Mouse (Mus musculus) midbrain, embryonic 16.5 days (tissue): Measurements from ENCODE around the gene Vipas39. TPM values are rescaled to one million over a fixed set of nuclear protein-coding genes. Genes with fewer than 3 reads are reported as not detected.
"Not testable (repeated sequence)": the region's sequence is repeated elsewhere in the genome, so short reads cannot be mapped to it uniquely, and the experiment has no call there.

Experiments used
- ATAC-seq: fragments of 200-750 bp; cut with Nextera tagmentation; 2 replicates; pipeline ENCODE4 v1.8.0; 2017; ENCODE audit warnings: moderate TSS enrichment
- H3K27ac ChIP-seq: fragments of 300-500 bp; sonication (generic); 2 replicates; pipeline ENCODE4 v1.5.1; 2014; ENCODE audit warnings: mild to moderate bottlenecking, low read length, mixed read lengths
- H3K27me3 ChIP-seq: fragments of 300-500 bp; sonication (generic); 2 replicates; pipeline ENCODE4 v1.6.1; 2014; ENCODE audit warnings: low read depth, low read length, mixed read lengths; ENCODE audit not compliant: control insufficient read depth, insufficient read depth
- H3K36me3 ChIP-seq: fragments of 300-500 bp; sonication (generic); 2 replicates; pipeline ENCODE4 v1.6.1; 2014; ENCODE audit warnings: mild to moderate bottlenecking, low read length, moderate library complexity, mixed read lengths; ENCODE audit not compliant: control insufficient read depth, insufficient read depth
- H3K4me1 ChIP-seq: fragments of 300-500 bp; sonication (generic); 2 replicates; pipeline ENCODE4 v1.6.1; 2014; ENCODE audit warnings: mild to moderate bottlenecking, low read length, mixed read lengths; ENCODE audit not compliant: control insufficient read depth, insufficient read depth
- H3K4me2 ChIP-seq: fragments of 300-500 bp; sonication (generic); 2 replicates; pipeline ENCODE4 v1.6.1; 2014; ENCODE audit warnings: mild to moderate bottlenecking, low read length, mixed read lengths
- H3K4me3 ChIP-seq: fragments of 300-500 bp; sonication (generic); 2 replicates; pipeline ENCODE4 v1.5.1; 2014; ENCODE audit warnings: low read depth, mild to moderate bottlenecking, low read length, moderate library complexity, mixed read lengths
- H3K9ac ChIP-seq: fragments of 300-500 bp; sonication (generic); 2 replicates; pipeline ENCODE4 v1.6.1; 2014; ENCODE audit warnings: low read depth, low read length, mixed read lengths
- H3K9me3 ChIP-seq: fragments of 300-500 bp; sonication (generic); replicated peaks from 2 replicates; pipeline ENCODE4 v1.6.1; 2014; ENCODE audit warnings: mild to moderate bottlenecking, low read length, mixed read lengths; ENCODE audit not compliant: control insufficient read depth, poor library complexity, severe bottlenecking
- WGBS: fragments of 180-500 bp; shearing (Covaris S2); extraction: QIAGEN DNeasy Blood & Tissue Kit; methylation state at CpG from one replicate; pipeline ENCODE4 v1.1.7; 2014; 5-methylcytosine and 5-hydroxymethylcytosine counted together
- polyA plus RNA-seq: library from polyadenylated mRNA; unstranded; fragments of >200 nt; fragmentation: Nextera tagmentation; extraction: Ambion mirVana; gene quantifications from 2 replicates; pipeline ENCODE4 v1.2.1, GENCODE M21; 2015

Vipas39 gene
- polyA plus RNA-seq: 56.2 and 58.2 TPM in 2 replicates

DNA sequence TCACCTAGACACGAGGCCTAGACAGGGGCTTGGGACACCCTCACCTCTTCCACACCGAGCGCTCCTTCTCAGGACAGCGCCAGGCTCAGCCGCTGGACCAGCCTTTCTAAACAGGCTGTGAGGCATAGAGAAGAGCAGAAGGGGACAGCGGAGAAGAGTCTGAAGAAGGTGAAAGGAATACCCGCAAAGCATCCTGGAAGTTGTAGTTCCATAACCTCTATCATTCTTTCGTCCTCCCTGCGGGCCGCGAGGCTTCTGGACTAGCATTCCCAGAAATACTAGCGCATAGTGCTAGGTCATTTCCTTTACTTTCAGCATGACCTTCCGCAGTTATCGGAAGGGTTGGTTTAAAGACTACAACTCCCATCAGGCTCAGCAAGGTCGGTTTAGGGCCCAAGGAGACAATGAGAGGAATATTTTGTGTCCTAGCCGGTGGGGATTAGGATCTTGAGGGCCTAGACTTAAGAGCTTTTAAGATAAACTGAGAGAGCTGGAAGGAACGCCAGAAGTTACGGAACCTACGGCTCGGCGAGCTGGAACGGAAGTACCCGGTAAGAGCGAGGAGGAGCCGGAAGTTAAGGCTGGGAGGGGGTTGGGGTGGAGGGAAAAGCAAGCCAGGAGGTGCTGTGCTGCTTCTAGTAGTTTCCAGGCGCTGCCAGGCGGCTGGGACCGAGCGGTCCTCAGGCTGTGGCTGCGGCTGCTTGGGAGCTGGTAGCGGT lies at the start of gene Vipas39, which contains the start of gene Ahsa1:
Gene Vipas39, minus strand, starts transcription at position 149 of the 719 bp plus-strand sequence.
Gene Ahsa1, plus strand, starts transcription at position 372 of the 719 bp plus-strand sequence.
- ATAC-seq: peak; percentile 98
- Histone ChIP-seq H3K36me3 (peaks cover 28% of the 10 kb centered on the region), H3K4me3 (peak within 1 kb of the TSS; percentile 72), H3K27me3 (no peaks in the 10 kb centered on the region), H3K4me2 (peak within 1 kb of the TSS; percentile 88), H3K4me1 (peaks cover 21% of the 10 kb centered on the region), H3K9me3 (no peaks in the 10 kb centered on the region), H3K27ac (peak within 1 kb of the TSS; percentile 88), H3K9ac (peak within 1 kb of the TSS; percentile 86)
- under 1% methylated on average over 31 of the region's 31 CpGs for WGBS

DNA sequence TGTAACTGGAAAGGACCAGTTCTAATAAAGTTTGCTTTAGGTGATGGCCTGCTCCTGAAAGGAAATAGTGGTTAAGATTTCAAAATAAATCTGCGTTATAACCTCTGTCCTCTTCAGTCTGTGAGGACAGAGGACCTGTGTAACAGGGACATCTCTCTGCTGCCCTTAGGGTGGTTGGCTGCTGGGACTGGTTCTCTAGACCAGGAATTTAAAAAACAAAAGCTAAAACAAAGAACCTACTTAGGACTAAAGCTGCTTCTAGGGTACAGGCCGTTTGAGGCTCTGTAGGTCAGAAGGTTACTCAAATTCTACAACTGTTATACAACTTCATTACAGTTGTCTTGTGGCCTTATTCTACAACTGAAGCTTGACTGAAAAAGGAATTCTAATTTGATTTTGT lies 47.0 kb upstream of the Vipas39 start:
- H3K36me3 ChIP-seq: peaks cover 15% of the 10 kb centered on the region
- H3K9ac ChIP-seq: no peak overlapping the region
- no peak for ATAC-seq
- WGBS: 60% methylated on average over 2 of the region's 2 CpGs
- H3K4me2 ChIP-seq: no peak overlapping the region
- no peak overlapping the region for H3K27ac ChIP-seq
- H3K4me1 ChIP-seq: no peaks in the 10 kb centered on the region
- no peaks in the 10 kb centered on the region for H3K27me3 ChIP-seq
- H3K9me3 ChIP-seq: no peaks in the 10 kb centered on the region
- no peak overlapping the region for H3K4me3 ChIP-seq

DNA sequence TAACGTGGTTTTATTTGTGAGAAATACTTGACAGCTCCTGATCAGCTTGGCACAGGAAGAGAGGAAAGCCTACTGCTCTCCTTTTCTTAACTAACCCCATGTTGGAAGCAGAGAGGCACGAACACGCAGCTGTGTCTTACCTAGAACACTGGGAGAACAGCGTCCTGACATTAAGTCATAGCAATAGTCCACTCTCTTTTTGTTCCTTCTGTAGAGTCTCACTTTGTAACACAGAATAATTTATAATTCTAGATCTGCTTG lies 40.5 kb upstream of the Vipas39 start:
- H3K9me3 ChIP-seq, H3K4me3 ChIP-seq, H3K4me1 ChIP-seq, H3K9ac ChIP-seq, H3K27ac ChIP-seq, H3K4me2 ChIP-seq, H3K36me3 ChIP-seq, H3K27me3 ChIP-seq: not testable (repeated sequence)
- ATAC-seq: 0 out of 2 replicates have a peak, but pooled peaks have one; percentile 59
- WGBS: 63% methylated on average over 4 of the region's 4 CpGs

DNA sequence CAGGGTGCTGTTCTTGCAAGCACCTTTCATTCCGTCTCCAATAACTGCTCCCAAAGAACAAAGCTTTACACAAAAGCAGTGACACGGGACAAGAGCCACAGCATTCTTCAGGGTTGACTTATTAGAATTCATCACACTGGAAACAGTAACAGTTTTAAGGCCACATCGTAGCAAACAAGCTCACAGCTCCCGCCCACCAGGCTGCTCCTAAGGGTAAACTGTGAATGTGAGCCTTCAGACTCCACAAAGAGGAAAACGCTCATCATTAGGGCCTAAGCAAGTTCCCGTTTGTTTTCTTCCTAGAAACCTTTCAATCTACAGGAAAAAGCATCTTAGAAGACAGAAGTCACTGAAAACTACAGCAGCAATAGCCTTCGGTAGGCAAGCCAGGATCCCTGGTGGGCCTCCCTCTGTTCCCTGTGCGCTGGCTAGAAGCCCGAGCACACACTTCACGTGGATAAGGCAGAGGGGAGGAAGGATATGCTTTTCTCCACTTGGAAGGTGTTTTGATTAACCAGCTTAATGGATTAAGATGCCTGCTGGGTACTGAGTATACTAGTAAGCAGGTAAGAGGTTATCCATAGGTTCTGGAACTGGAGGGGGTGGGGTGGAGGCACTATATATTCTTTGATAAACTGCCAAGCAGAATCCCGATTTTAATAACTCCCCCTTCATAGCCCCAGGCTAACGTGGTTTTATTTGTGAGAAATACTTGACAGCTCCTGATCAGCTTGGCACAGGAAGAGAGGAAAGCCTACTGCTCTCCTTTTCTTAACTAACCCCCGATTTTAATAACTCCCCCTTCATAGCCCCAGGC lies 39.9 kb upstream of the Vipas39 start:
- Histone ChIP-seq H3K27me3 (no peaks in the 10 kb centered on the region; the same call in 1 of the 2 replicates), H3K4me2 (no peak overlapping the region), H3K4me3 (no peak overlapping the region), H3K4me1 (peaks cover 2% of the 10 kb centered on the region; the same call in 1 of the 2 replicates), H3K9ac (no peak overlapping the region), H3K36me3 (peaks cover 7% of the 10 kb centered on the region; the same call in 1 of the 2 replicates), H3K27ac (no peak overlapping the region; the same call in 1 of the 2 replicates), H3K9me3 (no peaks in the 10 kb centered on the region)
- WGBS: 21% methylated on average over 13 of the region's 13 CpGs
- ATAC-seq: peak; percentile 81

DNA sequence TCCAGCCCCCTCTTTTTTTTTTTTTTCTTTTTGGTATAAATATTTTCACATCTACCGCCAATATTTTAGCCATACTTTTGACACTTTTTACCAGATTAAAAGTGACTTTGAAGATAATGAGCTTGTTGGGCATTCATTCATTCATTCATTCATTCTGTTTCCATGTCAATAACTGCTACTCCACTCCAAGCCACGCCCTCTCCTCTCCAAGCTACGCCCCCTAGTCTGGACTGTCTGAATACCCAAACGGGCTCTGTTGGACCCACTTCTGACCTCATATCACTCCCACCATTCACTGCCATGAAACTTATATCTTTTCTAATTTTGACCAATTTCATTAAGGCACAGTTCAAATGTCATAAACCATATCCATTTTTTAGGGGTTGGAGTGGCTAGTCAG lies 35.1 kb upstream of the Vipas39 start:
- ATAC-seq: no peak
- Histone ChIP-seq H3K36me3 (no peaks in the 10 kb centered on the region), H3K4me1 (peaks cover 12% of the 10 kb centered on the region; the same call in 1 of the 2 replicates), H3K9ac (no peak overlapping the region), H3K27me3 (peaks cover 14% of the 10 kb centered on the region; the same call in 1 of the 2 replicates), H3K4me3 (no peak overlapping the region), H3K4me2 (no peak overlapping the region), H3K27ac (no peak overlapping the region), H3K9me3 (no peaks in the 10 kb centered on the region)
- WGBS: 45% methylated on average over 4 of the region's 4 CpGs

DNA sequence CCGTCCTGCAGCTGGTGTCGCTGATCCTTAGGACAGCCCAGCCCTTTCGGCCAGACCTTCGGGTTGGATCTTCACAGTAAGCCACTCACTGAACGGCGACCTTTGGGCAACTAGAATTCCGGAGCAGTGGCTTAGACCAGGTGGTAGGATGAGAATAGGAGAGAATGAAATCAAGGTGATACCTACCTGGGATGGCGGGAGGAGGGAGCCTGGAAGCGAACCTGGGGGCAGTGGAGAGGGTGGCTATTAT lies 34.3 kb upstream of the Vipas39 start:
- ATAC-seq: no peak
- Histone ChIP-seq H3K9ac (peak overlapping the region; percentile 60; the same call in 1 of the 2 replicates), H3K27ac (no peak overlapping the region), H3K4me1 (peaks cover 9% of the 10 kb centered on the region; the same call in 1 of the 2 replicates), H3K36me3 (no peaks in the 10 kb centered on the region), H3K27me3 (peaks cover 14% of the 10 kb centered on the region; the same call in 1 of the 2 replicates), H3K4me2 (peak overlapping the region; percentile 79), H3K4me3 (peak overlapping the region; percentile 80), H3K9me3 (no peaks in the 10 kb centered on the region)
- WGBS: 1% methylated on average over 9 of the region's 9 CpGs

DNA sequence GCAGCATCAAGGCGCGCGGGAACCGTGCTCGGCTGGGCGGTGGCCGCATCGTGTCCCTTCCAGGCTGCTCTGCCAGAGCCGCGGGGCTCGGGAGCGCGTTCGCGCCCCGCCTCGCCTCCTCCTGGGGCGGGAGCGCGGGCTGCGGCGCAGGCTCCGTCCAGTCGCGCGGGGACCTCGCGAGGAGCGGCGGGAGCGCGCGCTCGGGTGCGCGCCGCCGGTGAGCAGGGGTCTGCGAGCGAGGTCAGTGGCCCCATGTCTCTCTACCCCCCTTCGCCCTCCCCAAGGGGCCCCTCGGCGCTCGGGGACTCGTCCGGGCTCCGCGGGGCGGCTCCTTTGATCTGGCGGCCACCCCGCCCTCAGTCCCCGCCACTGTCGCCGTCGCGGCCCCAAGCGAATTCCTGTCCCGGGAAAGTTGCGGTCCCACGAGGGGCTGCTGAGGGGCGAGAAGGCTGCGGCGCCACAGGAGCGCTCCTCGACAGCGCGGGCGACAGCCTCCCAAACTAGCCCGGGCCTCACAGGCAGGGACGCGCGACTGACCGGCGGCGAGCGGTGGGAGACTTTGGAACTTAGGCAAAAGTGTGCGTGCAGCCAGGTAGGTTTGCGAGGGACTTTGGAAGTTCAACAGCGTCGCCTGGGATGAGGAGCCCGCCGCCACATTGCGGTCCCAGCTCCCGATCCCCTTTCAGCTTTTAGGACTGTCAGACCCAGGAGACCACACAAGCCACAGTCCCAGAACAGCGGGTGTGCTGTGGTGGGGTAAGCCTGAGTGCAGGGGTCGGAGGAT lies 33.8 kb upstream of the Vipas39 start, which contains the start of gene Ism2:
Gene Ism2, minus strand, starts transcription at position 49 of the 784 bp plus-strand sequence.
- no peaks in the 10 kb centered on the region for H3K36me3 ChIP-seq
- H3K27me3 ChIP-seq: peaks cover 14% of the 10 kb centered on the region; the same call in 1 of the 2 replicates
- no peak within 1 kb of the TSS for H3K27ac ChIP-seq
- peak; percentile 84 for ATAC-seq
- peak within 1 kb of the TSS; percentile 79 for H3K4me2 ChIP-seq
- H3K4me3 ChIP-seq: peak within 1 kb of the TSS; percentile 80
- peak within 1 kb of the TSS; percentile 60 for H3K9ac ChIP-seq
- under 1% methylated on average over 69 of the region's 86 CpGs for WGBS
- H3K9me3 ChIP-seq: no peaks in the 10 kb centered on the region
- peaks cover 9% of the 10 kb centered on the region; the same call in 1 of the 2 replicates for H3K4me1 ChIP-seq

DNA sequence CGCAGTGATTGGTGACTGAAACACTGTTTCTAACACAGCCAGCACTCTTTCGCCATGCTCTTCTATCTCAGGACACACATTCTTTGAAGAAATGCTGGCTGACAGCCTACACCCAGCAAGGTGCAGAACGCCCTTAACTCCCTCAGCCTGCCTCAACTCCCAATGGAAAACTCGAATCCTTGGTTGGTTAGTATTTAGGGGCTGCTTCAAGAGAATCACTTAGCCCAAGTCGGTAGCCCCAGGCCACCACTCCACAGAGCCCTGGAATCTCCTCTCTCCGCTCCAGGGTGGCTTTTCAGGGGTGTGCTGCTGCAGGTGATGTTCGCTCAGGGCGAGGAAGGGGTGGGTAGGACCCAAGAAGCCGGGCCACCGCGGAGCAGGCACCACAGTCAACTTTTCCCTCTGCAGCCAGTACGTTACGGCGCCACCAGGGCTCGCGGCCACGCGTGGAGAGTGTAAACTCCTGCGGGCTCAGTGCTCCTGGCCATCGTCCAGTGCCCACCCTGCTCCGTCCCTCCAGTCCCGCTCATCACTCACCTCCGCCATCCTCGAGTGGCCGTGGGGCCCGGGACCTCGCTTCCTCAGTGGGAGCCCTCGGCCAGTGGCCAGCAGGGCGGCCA lies 33.1 kb upstream of the Vipas39 start:
- 8% methylated on average over 29 of the region's 29 CpGs for WGBS
- ATAC-seq: peak; percentile 5

More for the DNA sequence above, 33.1 kb upstream of the Vipas39 start:
- Histone ChIP-seq H3K4me1 (peaks cover 9% of the 10 kb centered on the region; the same call in 1 of the 2 replicates), H3K27me3 (peaks cover 14% of the 10 kb centered on the region; the same call in 1 of the 2 replicates), H3K27ac (no peak overlapping the region), H3K9ac (peak overlapping the region; percentile 60), H3K9me3 (no peaks in the 10 kb centered on the region), H3K36me3 (no peaks in the 10 kb centered on the region), H3K4me2 (peak overlapping the region; percentile 79), H3K4me3 (peak overlapping the region; percentile 80)
